Mouse (Mus musculus): ENCODE results near the gene H2-Q2. TPM values are rescaled to one million over a fixed set of nuclear protein-coding genes. Genes with fewer than 3 reads are reported as not detected.
"Not testable (repeated sequence)": the region's sequence is repeated elsewhere in the genome, so short reads cannot be mapped to it uniquely, and the experiment has no call there.

Gene H2-Q2
- total and polyA plus RNA-seq, 3 experiments, result 0.19 to 4.1 TPM; not detected in 1

DNA sequence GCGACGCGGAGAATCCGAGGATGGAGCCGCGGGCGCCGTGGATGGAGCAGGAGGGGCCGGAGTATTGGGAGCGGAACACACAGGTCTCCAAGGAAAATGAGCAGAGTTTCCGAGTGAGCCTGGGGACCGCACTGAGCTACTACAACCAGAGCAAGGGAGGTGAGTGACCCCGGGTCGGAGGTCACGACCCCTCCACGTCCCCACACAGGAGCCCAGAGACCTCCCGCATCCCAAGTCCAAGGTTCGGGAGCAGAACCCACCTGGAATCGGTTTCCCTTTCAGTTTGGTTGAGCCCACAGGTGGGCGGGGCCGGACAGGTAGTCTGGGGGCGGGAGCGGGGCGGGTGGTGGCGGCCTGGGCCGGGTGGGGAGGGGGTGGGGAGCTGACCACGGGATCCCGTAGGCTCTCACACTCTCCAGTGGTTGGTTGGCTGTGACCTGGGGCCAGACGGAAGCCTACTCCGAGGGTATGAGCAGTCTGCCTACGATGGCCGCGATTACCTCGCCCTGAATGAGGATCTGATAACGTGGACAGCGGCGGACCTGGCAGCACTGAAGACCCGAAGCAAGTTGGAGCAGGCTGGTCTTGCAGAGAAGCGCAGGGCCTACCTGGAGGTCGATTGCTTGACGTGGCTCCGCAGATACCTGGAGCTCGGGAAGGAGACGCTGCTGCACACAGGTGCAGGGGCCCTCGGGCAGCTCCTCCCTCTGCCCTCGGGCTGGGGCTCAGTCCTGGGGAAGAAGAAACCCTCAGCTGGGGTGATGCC, 852 bp downstream of the H2-Q2 start:
- no peaks in the 10 kb centered on the region for H3K36me3 ChIP-seq (ENCODE audit: control insufficient read depth in 1 of 2, insufficient read depth in 2 of 2, low read length in 2 of 2)
- H3K9ac ChIP-seq (ENCODE audit: control insufficient read depth, low read depth, low read length, poor library complexity, severe bottlenecking), result no peak overlapping the region
- no peak for DNase-seq (ENCODE audit: low read depth, low spot score)
- no peaks in the 10 kb centered on the region for H3K9me3 ChIP-seq (replicated peaks; ENCODE audit: insufficient read depth, low read length)
- H3K79me2 ChIP-seq (ENCODE audit: control insufficient read depth, insufficient read depth, low read length, poor library complexity), result no peaks in the 10 kb centered on the region
- H3K4me3 ChIP-seq (ENCODE audit: control insufficient read depth in 1 of 2, insufficient read depth in 1 of 2, low read depth in 2 of 2, low read length in 2 of 2), result no peak overlapping the region
- no peaks in the 10 kb centered on the region for H3K4me1 ChIP-seq (ENCODE audit: control insufficient read depth in 1 of 2, insufficient read depth in 2 of 2, low read length in 2 of 2)
- H3K27ac ChIP-seq (ENCODE audit: control insufficient read depth, low read depth, low read length), result no peak overlapping the region
- H3K27me3 ChIP-seq (ENCODE audit: control insufficient read depth in 1 of 2, insufficient read depth in 2 of 2, low read length in 2 of 2), result no peaks in the 10 kb centered on the region
- no peak for TF ChIP-seq CHD1 (IDR thresholded peaks at IDR 0.05; ENCODE audit: low read depth, low read length)
- TF ChIP-seq ZMIZ1 (IDR thresholded peaks at IDR 0.05; ENCODE audit: low read depth, low read length), result no peak
- no peak for TF ChIP-seq ZKSCAN1 (IDR thresholded peaks at IDR 0.05; ENCODE audit: low read depth, low read length)
- no peak for TF ChIP-seq KAT2A (conservative IDR thresholded peaks at IDR 0.05; ENCODE audit: low read depth, low read length)

- not testable (repeated sequence) for H3K79me2 ChIP-seq (ENCODE audit: control insufficient read depth, insufficient read depth, low read length, poor library complexity); H3K27me3 ChIP-seq (ENCODE audit: control insufficient read depth in 1 of 2, insufficient read depth in 2 of 2, low read length in 2 of 2); H3K4me3 ChIP-seq (ENCODE audit: control insufficient read depth in 1 of 2, insufficient read depth in 1 of 2, low read depth in 2 of 2, low read length in 2 of 2)
Measured at GRCm38 (mm10) chr17:35347659-35348058, 5.6 kb downstream of the H2-Q2 start.

DNA sequence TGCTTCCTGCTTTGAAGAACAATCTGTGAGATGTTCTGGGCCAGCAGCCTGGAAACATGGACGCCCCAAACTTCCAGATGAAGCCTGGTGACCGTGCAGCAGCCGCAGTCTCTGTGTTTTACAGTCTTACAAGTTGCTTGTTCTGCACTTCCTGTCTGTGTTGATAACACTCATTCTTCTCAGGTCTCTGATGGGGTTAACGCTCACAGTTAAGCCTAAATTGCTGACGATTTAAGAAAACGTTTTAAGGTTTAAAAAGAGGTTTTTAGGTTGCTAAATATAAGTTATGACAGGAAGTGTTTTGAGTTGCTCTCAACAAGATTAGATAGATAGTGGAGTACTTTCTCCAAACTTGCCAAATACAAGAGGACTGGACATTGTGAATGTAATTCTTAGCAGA, 11.2 kb downstream of the H2-Q2 start:
- not testable (repeated sequence) for H3K27me3 ChIP-seq (ENCODE audit: control insufficient read depth in 1 of 2, insufficient read depth in 2 of 2, low read length in 2 of 2); H3K9ac ChIP-seq (ENCODE audit: control insufficient read depth, low read depth, low read length, poor library complexity, severe bottlenecking); H3K79me2 ChIP-seq (ENCODE audit: control insufficient read depth, insufficient read depth, low read length, poor library complexity); H3K4me1 ChIP-seq (ENCODE audit: control insufficient read depth in 1 of 2, insufficient read depth in 2 of 2, low read length in 2 of 2); H3K36me3 ChIP-seq (ENCODE audit: control insufficient read depth in 1 of 2, insufficient read depth in 2 of 2, low read length in 2 of 2); H3K4me3 ChIP-seq (ENCODE audit: control insufficient read depth in 1 of 2, insufficient read depth in 1 of 2, low read depth in 2 of 2, low read length in 2 of 2); H3K27ac ChIP-seq (ENCODE audit: control insufficient read depth, low read depth, low read length); H3K9me3 ChIP-seq (replicated peaks; ENCODE audit: insufficient read depth, low read length); DNase-seq (ENCODE audit: low read depth, low spot score)

More at GRCm38 (mm10) chr17:35347659-35348058, 5.6 kb downstream of the H2-Q2 start:
- not testable (repeated sequence) for H3K4me1 ChIP-seq (ENCODE audit: control insufficient read depth in 1 of 2, insufficient read depth in 2 of 2, low read length in 2 of 2); H3K9ac ChIP-seq (ENCODE audit: control insufficient read depth, low read depth, low read length, poor library complexity, severe bottlenecking); DNase-seq (ENCODE audit: low read depth, low spot score); H3K27ac ChIP-seq (ENCODE audit: control insufficient read depth, low read depth, low read length); H3K36me3 ChIP-seq (ENCODE audit: control insufficient read depth in 1 of 2, insufficient read depth in 2 of 2, low read length in 2 of 2); H3K9me3 ChIP-seq (replicated peaks; ENCODE audit: insufficient read depth, low read length)

GRCm38 (mm10) chr17:35354071-35354470, 12.0 kb downstream of the H2-Q2 start:
- Histone ChIP-seq H3K4me3 (ENCODE audit: control insufficient read depth in 1 of 2, insufficient read depth in 1 of 2, low read depth in 2 of 2, low read length in 2 of 2) (no peak overlapping the region), H3K36me3 (ENCODE audit: control insufficient read depth in 1 of 2, insufficient read depth in 2 of 2, low read length in 2 of 2) (no peaks in the 10 kb centered on the region), H3K9ac (ENCODE audit: control insufficient read depth, low read depth, low read length, poor library complexity, severe bottlenecking) (no peak overlapping the region), H3K9me3 (replicated peaks; ENCODE audit: insufficient read depth, low read length) (no peaks in the 10 kb centered on the region), H3K4me1 (ENCODE audit: control insufficient read depth in 1 of 2, insufficient read depth in 2 of 2, low read length in 2 of 2) (no peaks in the 10 kb centered on the region), H3K27ac (ENCODE audit: control insufficient read depth, low read depth, low read length) (no peak overlapping the region), H3K27me3 (ENCODE audit: control insufficient read depth in 1 of 2, insufficient read depth in 2 of 2, low read length in 2 of 2) (no peaks in the 10 kb centered on the region), H3K79me2 (ENCODE audit: control insufficient read depth, insufficient read depth, low read length, poor library complexity) (no peaks in the 10 kb centered on the region)
- TF ChIP-seq MEF2A (IDR thresholded peaks at IDR 0.05; ENCODE audit: extremely low read depth, insufficient replicate concordance, low read depth, low read length, poor library complexity, severe bottlenecking) (no peak), POLR2AphosphoS2 (IDR thresholded peaks at IDR 0.05; ENCODE audit: low read length) (no peak), CTCF (IDR thresholded peaks at IDR 0.05 in 2 of 3, conservative IDR thresholded peaks at IDR 0.05 in 1 of 3; ENCODE audit: control insufficient read depth in 1 of 3, insufficient read depth in 1 of 3, low read depth in 2 of 3, low read length in 3 of 3, poor library complexity in 1 of 3, severe bottlenecking in 1 of 3) (no peak), POLR2A (IDR thresholded peaks at IDR 0.05; ENCODE audit: control insufficient read depth in 1 of 2, insufficient read depth in 1 of 2, low read depth in 1 of 2, low read length in 2 of 2, poor library complexity in 1 of 2) (no peak), NRF1 (IDR thresholded peaks at IDR 0.05; ENCODE audit: insufficient read depth, low read depth, low read length, poor library complexity, severe bottlenecking) (no peak), ZC3H11A (IDR thresholded peaks at IDR 0.05; ENCODE audit: low read depth, low read length) (no peak), TAL1 (IDR thresholded peaks at IDR 0.05; ENCODE audit: low read length) (no peak), CHD2 (IDR thresholded peaks at IDR 0.05; ENCODE audit: low read length) (no peak), MAFK (IDR thresholded peaks at IDR 0.05; ENCODE audit: borderline replicate concordance, low read depth, low read length) (no peak), NELFE (IDR thresholded peaks at IDR 0.05; ENCODE audit: low read depth, low read length) (no peak), E2F4 (IDR thresholded peaks at IDR 0.05; ENCODE audit: borderline replicate concordance, low read depth, low read length) (no peak)
- no peak for DNase-seq (ENCODE audit: low read depth, low spot score)
